Mouse (Mus musculus): ENCODE measurements around the gene Olfr1428. TPM values are rescaled to one million over a fixed set of nuclear protein-coding genes. Genes with fewer than 3 reads are reported as not detected.

Olfr1428 gene
- not detected in 2 replicates for polyA plus RNA-seq (2015; fragmentation: Nextera tagmentation; extraction: Ambion mirVana)

GRCm38 (mm10) chr19:12115797-12116196 is at the start of gene Olfr1428:
Gene Olfr1428 (minus strand): TSS chr19:12115897.
- WGBS (ENCODE audit: insufficient replicate concordance), result 62% methylated on average over 1 of the region's 1 CpGs
- no peak within 1 kb of the TSS for H3K27ac ChIP-seq (ENCODE audit: low read depth)
- no peak within 1 kb of the TSS for H3K9ac ChIP-seq (replicated peaks)
- no peak for DNase-seq
- H3K4me1 ChIP-seq (ENCODE audit: insufficient read depth), result no peaks in the 10 kb centered on the region
- H3K4me2 ChIP-seq (ENCODE audit: low read depth, low read length), result no peak within 1 kb of the TSS
- TF ChIP-seq EP300 (IDR thresholded peaks at IDR 0.05; ENCODE audit: low read depth), result no peak
- no peak for TF ChIP-seq CTCF (IDR thresholded peaks at IDR 0.05; ENCODE audit: low read depth)
- H3K4me3 ChIP-seq (ENCODE audit: low read depth, low read length), result no peak within 1 kb of the TSS
- no peak for ATAC-seq
- no peaks in the 10 kb centered on the region for H3K36me3 ChIP-seq (replicated peaks; ENCODE audit: insufficient read depth, low read length)
- no peaks in the 10 kb centered on the region for H3K27me3 ChIP-seq (ENCODE audit: insufficient read depth, low read length)
- no peaks in the 10 kb centered on the region for H3K9me3 ChIP-seq (ENCODE audit: low read length)

GRCm38 (mm10) chr19:12145452-12145851 is 29.8 kb upstream of the Olfr1428 start:
- no peak overlapping the region for H3K4me3 ChIP-seq (ENCODE audit: low read depth, low read length)
- H3K27me3 ChIP-seq (ENCODE audit: insufficient read depth, low read length), result no peaks in the 10 kb centered on the region
- no peaks in the 10 kb centered on the region for H3K36me3 ChIP-seq (replicated peaks; ENCODE audit: insufficient read depth, low read length)
- no peaks in the 10 kb centered on the region for H3K4me1 ChIP-seq (ENCODE audit: insufficient read depth)
- WGBS (ENCODE audit: insufficient replicate concordance), result 82% methylated on average over 3 of the region's 3 CpGs
- no peak for DNase-seq
- TF ChIP-seq CTCF (IDR thresholded peaks at IDR 0.05; ENCODE audit: low read depth) (no peak), EP300 (IDR thresholded peaks at IDR 0.05; ENCODE audit: low read depth) (no peak)
- no peak overlapping the region for H3K4me2 ChIP-seq (ENCODE audit: low read depth, low read length)
- no peak overlapping the region for H3K9ac ChIP-seq (replicated peaks)
- H3K9me3 ChIP-seq (ENCODE audit: low read length), result no peaks in the 10 kb centered on the region
- H3K27ac ChIP-seq (ENCODE audit: low read depth), result no peak overlapping the region
- no peak for ATAC-seq

GRCm38 (mm10) chr19:12143356-12143755 is 27.7 kb upstream of the Olfr1428 start:
- 62% methylated on average over 1 of the region's 1 CpGs for WGBS (ENCODE audit: insufficient replicate concordance)
- H3K4me3 ChIP-seq (ENCODE audit: low read depth, low read length), result no peak overlapping the region
- H3K36me3 ChIP-seq (replicated peaks; ENCODE audit: insufficient read depth, low read length), result no peaks in the 10 kb centered on the region
- no peak for ATAC-seq
- no peak for TF ChIP-seq CTCF (IDR thresholded peaks at IDR 0.05; ENCODE audit: low read depth)
- no peak for TF ChIP-seq EP300 (IDR thresholded peaks at IDR 0.05; ENCODE audit: low read depth)
- H3K4me2 ChIP-seq (ENCODE audit: low read depth, low read length), result no peak overlapping the region
- H3K9me3 ChIP-seq (ENCODE audit: low read length), result no peaks in the 10 kb centered on the region
- DNase-seq, result no peak
- H3K27ac ChIP-seq (ENCODE audit: low read depth), result no peak overlapping the region
- no peaks in the 10 kb centered on the region for H3K27me3 ChIP-seq (ENCODE audit: insufficient read depth, low read length)
- no peaks in the 10 kb centered on the region for H3K4me1 ChIP-seq (ENCODE audit: insufficient read depth)
- no peak overlapping the region for H3K9ac ChIP-seq (replicated peaks)

- WGBS (ENCODE audit: insufficient replicate concordance), result 37% methylated on average over 2 of the region's 2 CpGs
- DNase-seq (no peak), ATAC-seq (no peak)
- Histone ChIP-seq H3K4me3 (ENCODE audit: low read depth, low read length) (no peak overlapping the region), H3K27ac (ENCODE audit: low read depth) (no peak overlapping the region), H3K4me2 (ENCODE audit: low read depth, low read length) (no peak overlapping the region), H3K36me3 (replicated peaks; ENCODE audit: insufficient read depth, low read length) (no peaks in the 10 kb centered on the region), H3K4me1 (ENCODE audit: insufficient read depth) (no peaks in the 10 kb centered on the region), H3K9ac (replicated peaks) (no peak overlapping the region), H3K27me3 (ENCODE audit: insufficient read depth, low read length) (no peaks in the 10 kb centered on the region), H3K9me3 (ENCODE audit: low read length) (no peaks in the 10 kb centered on the region)
- TF ChIP-seq EP300 (IDR thresholded peaks at IDR 0.05; ENCODE audit: low read depth) (no peak), CTCF (IDR thresholded peaks at IDR 0.05; ENCODE audit: low read depth) (peak; percentile 55)
Measured at GRCm38 (mm10) chr19:12134289-12134688, 18.6 kb upstream of the Olfr1428 start.

- Histone ChIP-seq H3K4me1 (ENCODE audit: insufficient read depth) (no peaks in the 10 kb centered on the region), H3K36me3 (replicated peaks; ENCODE audit: insufficient read depth, low read length) (no peaks in the 10 kb centered on the region), H3K4me2 (ENCODE audit: low read depth, low read length) (no peak within 1 kb of the TSS), H3K27me3 (ENCODE audit: insufficient read depth, low read length) (no peaks in the 10 kb centered on the region), H3K27ac (ENCODE audit: low read depth) (no peak within 1 kb of the TSS), H3K9ac (replicated peaks) (no peak within 1 kb of the TSS), H3K4me3 (ENCODE audit: low read depth, low read length) (no peak within 1 kb of the TSS), H3K9me3 (ENCODE audit: low read length) (no peaks in the 10 kb centered on the region)
- no peak for DNase-seq
- ATAC-seq, result no peak
- no peak for TF ChIP-seq CTCF (IDR thresholded peaks at IDR 0.05; ENCODE audit: low read depth)
- no peak for TF ChIP-seq EP300 (IDR thresholded peaks at IDR 0.05; ENCODE audit: low read depth)
- whole genome bisulfite sequencing (ENCODE audit: insufficient replicate concordance), result 61% methylated on average over 3 of the region's 3 CpGs
Measured at GRCm38 (mm10) chr19:12123103-12123502, 7.4 kb upstream of the Olfr1428 start, which contains the start of gene Olfr76. Gene Olfr76 (minus strand): TSS chr19:12123203.

- Histone ChIP-seq H3K27ac (ENCODE audit: low read depth) (no peak overlapping the region), H3K9ac (replicated peaks) (no peak overlapping the region), H3K36me3 (replicated peaks; ENCODE audit: insufficient read depth, low read length) (no peaks in the 10 kb centered on the region), H3K9me3 (ENCODE audit: low read length) (no peaks in the 10 kb centered on the region), H3K27me3 (ENCODE audit: insufficient read depth, low read length) (no peaks in the 10 kb centered on the region), H3K4me3 (ENCODE audit: low read depth, low read length) (no peak overlapping the region), H3K4me1 (ENCODE audit: insufficient read depth) (no peaks in the 10 kb centered on the region), H3K4me2 (ENCODE audit: low read depth, low read length) (no peak overlapping the region)
- WGBS (ENCODE audit: insufficient replicate concordance), result 73% methylated on average over 3 of the region's 3 CpGs
- no peak for ATAC-seq
- no peak for DNase-seq
- TF ChIP-seq EP300 (IDR thresholded peaks at IDR 0.05; ENCODE audit: low read depth) (no peak), CTCF (IDR thresholded peaks at IDR 0.05; ENCODE audit: low read depth) (no peak)
Measured at GRCm38 (mm10) chr19:12116464-12116863, 767 bp upstream of the Olfr1428 start.

- no peaks in the 10 kb centered on the region for H3K4me1 ChIP-seq (ENCODE audit: insufficient read depth)
- ATAC-seq (no peak), DNase-seq (no peak)
- TF ChIP-seq CTCF (IDR thresholded peaks at IDR 0.05; ENCODE audit: low read depth) (no peak), EP300 (IDR thresholded peaks at IDR 0.05; ENCODE audit: low read depth) (no peak)
- no peak overlapping the region for H3K9ac ChIP-seq (replicated peaks)
- H3K9me3 ChIP-seq (ENCODE audit: low read length), result no peaks in the 10 kb centered on the region
- 50% methylated on average over 1 of the region's 1 CpGs for WGBS (ENCODE audit: insufficient replicate concordance)
- no peak overlapping the region for H3K4me3 ChIP-seq (ENCODE audit: low read depth, low read length)
- no peaks in the 10 kb centered on the region for H3K27me3 ChIP-seq (ENCODE audit: insufficient read depth, low read length)
- H3K4me2 ChIP-seq (ENCODE audit: low read depth, low read length), result no peak overlapping the region
- H3K27ac ChIP-seq (ENCODE audit: low read depth), result no peak overlapping the region
- no peaks in the 10 kb centered on the region for H3K36me3 ChIP-seq (replicated peaks; ENCODE audit: insufficient read depth, low read length)
Measured at GRCm38 (mm10) chr19:12113807-12114206, 1.9 kb downstream of the Olfr1428 start.
